Mouse (Mus musculus) intestine, postnatal 0 days (tissue): ENCODE measurements around the gene Med26. TPM values are rescaled to one million over a fixed set of nuclear protein-coding genes. Genes with fewer than 3 reads are reported as not detected.

Experiments used
- ATAC-seq: fragments of 200-750 bp; cut with Nextera tagmentation; 2 replicates; pipeline ENCODE4 v1.8.0; 2017; ENCODE audit warnings: mild to moderate bottlenecking, moderate TSS enrichment, moderate library complexity
- H3K27ac ChIP-seq: fragments of 300-500 bp; sonication (generic); 2 replicates; pipeline ENCODE4 v1.5.1; 2014; ENCODE audit warnings: mild to moderate bottlenecking, low read depth, low read length, moderate library complexity
- H3K27me3 ChIP-seq: fragments of 300-500 bp; sonication (generic); replicated peaks from 2 replicates; pipeline ENCODE4 v1.6.1; 2014; ENCODE audit warnings: low read length, mixed read lengths; ENCODE audit not compliant: control insufficient read depth, insufficient read depth
- H3K36me3 ChIP-seq: fragments of 300-500 bp; sonication (generic); 2 replicates; pipeline ENCODE4 v1.6.1; 2014; ENCODE audit warnings: mild to moderate bottlenecking, moderate library complexity; ENCODE audit not compliant: control insufficient read depth, insufficient read depth
- H3K4me1 ChIP-seq: fragments of 300-500 bp; sonication (generic); replicated peaks from 2 replicates; pipeline ENCODE4 v1.6.1; 2014; ENCODE audit warnings: antibody characterized with exemption, low read length, mixed read lengths; ENCODE audit not compliant: control insufficient read depth, insufficient read depth
- H3K4me2 ChIP-seq: fragments of 300-500 bp; sonication (generic); replicated peaks from 2 replicates; pipeline ENCODE4 v1.6.1; 2014; ENCODE audit warnings: low read depth, mild to moderate bottlenecking, moderate library complexity
- H3K4me3 ChIP-seq: fragments of 300-500 bp; sonication (generic); 2 replicates; pipeline ENCODE4 v1.5.1; 2014; ENCODE audit warnings: low read depth, low read length
- H3K9ac ChIP-seq: fragments of 300-500 bp; sonication (generic); 2 replicates; pipeline ENCODE4 v1.6.1; 2014; ENCODE audit warnings: mild to moderate bottlenecking, low read depth, low read length
- H3K9me3 ChIP-seq: fragments of 300-500 bp; sonication (generic); 2 replicates; pipeline ENCODE4 v1.6.1; 2016; ENCODE audit warnings: mixed run types; ENCODE audit not compliant: control insufficient read depth
- CTCF ChIP-seq: sonication (generic); IDR thresholded peaks from 2 replicates; pipeline ENCODE4 v1.5.1; 2016; ENCODE audit warnings: low read depth, mild to moderate bottlenecking, control low read depth, antibody characterized with exemption, moderate library complexity
- WGBS: fragments of 180-500 bp; shearing (Covaris S2); extraction: QIAGEN DNeasy Blood & Tissue Kit; methylation state at CpG from one replicate; pipeline ENCODE4 v1.1.7; 2014; 5-methylcytosine and 5-hydroxymethylcytosine counted together
- polyA plus RNA-seq: library from polyadenylated mRNA; unstranded; fragments of >200 nt; fragmentation: Nextera tagmentation; extraction: Ambion mirVana; gene quantifications from 2 replicates; pipeline ENCODE4 v1.2.1, GENCODE M21; 2015

Med26 gene
- polyA plus RNA-seq, 1 experiment from 2014 or later = 6.4 TPM

- Histone ChIP-seq H3K9me3 (no peaks in the 10 kb centered on the region), H3K27ac (peak overlapping the region; percentile 90; the same call in 1 of the 2 replicates), H3K27me3 (no peaks in the 10 kb centered on the region), H3K9ac (peak overlapping the region; percentile 52; the same call in 1 of the 2 replicates), H3K4me1 (0 out of 2 replicates have a peak, but pooled peaks cover 4% of the 10 kb centered on the region), H3K36me3 (peaks cover 20% of the 10 kb centered on the region), H3K4me2 (peak overlapping the region; percentile 95), H3K4me3 (peak overlapping the region; percentile 71)
- ATAC-seq = no peak
- TF ChIP-seq CTCF = no peak
- 13% methylated on average over 10 of the region's 10 CpGs for WGBS
Observed at GRCm38 (mm10) chr8:72572507-72572906, 24.4 kb upstream of the Med26 start.

GRCm38 (mm10) chr8:72571611-72572473, 23.8 kb upstream of the Med26 start, which contains the start of gene Tmem38a:
TSS of gene Tmem38a (plus strand) at chr8:72572055.
- Histone ChIP-seq H3K27ac (peak within 1 kb of the TSS; percentile 90), H3K27me3 (no peaks in the 10 kb centered on the region), H3K9me3 (no peaks in the 10 kb centered on the region), H3K4me1 (0 out of 2 replicates have a peak, but pooled peaks cover 4% of the 10 kb centered on the region), H3K4me3 (peak within 1 kb of the TSS; percentile 71), H3K9ac (peak within 1 kb of the TSS; percentile 52), H3K36me3 (peaks cover 26% of the 10 kb centered on the region), H3K4me2 (peak within 1 kb of the TSS; percentile 95)
- WGBS = 0% methylated on average over 45 of the region's 45 CpGs
- TF ChIP-seq CTCF = no peak
- no peak for ATAC-seq

GRCm38 (mm10) chr8:72570633-72571610, 22.9 kb upstream of the Med26 start, which contains the start of gene Smim7:
TSS of gene Smim7 (minus strand) at chr8:72571088.
- no peaks in the 10 kb centered on the region for H3K9me3 ChIP-seq
- peak; percentile 98 for ATAC-seq
- under 1% methylated on average over 52 of the region's 52 CpGs for WGBS
- H3K4me2 ChIP-seq = peak within 1 kb of the TSS; percentile 95
- H3K27me3 ChIP-seq = no peaks in the 10 kb centered on the region
- peak within 1 kb of the TSS; percentile 52 for H3K9ac ChIP-seq
- H3K27ac ChIP-seq = peak within 1 kb of the TSS; percentile 90
- 0 out of 2 replicates have a peak, but pooled peaks cover 4% of the 10 kb centered on the region for H3K4me1 ChIP-seq
- H3K36me3 ChIP-seq = peaks cover 32% of the 10 kb centered on the region
- H3K4me3 ChIP-seq = peak within 1 kb of the TSS; percentile 71
- no peak for TF ChIP-seq CTCF

DNA sequence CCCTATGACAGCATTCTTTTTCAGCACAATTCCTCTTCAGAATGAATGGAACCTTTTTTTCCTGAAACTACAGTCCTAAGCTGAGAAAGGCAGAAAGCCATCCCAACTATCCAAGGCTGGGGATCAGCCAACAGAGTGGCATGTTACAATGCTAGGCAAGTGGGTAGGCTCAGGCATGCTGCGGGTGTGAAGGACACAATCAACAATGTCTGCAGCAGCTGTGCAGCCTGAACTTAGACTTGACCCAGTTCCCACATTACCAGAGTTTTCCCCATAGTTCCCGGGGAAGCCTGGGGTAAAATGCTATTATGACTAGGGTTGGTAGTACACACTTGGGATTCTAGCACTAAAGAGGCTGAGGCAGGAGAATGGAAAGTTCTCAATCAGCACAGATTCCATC, 17.9 kb upstream of the Med26 start:
- Histone ChIP-seq H3K4me2 (no peak overlapping the region), H3K4me3 (no peak overlapping the region), H3K27me3 (no peaks in the 10 kb centered on the region), H3K4me1 (0 out of 2 replicates have a peak, but pooled peaks cover 4% of the 10 kb centered on the region), H3K9me3 (no peaks in the 10 kb centered on the region), H3K36me3 (peaks cover 46% of the 10 kb centered on the region), H3K9ac (no peak overlapping the region), H3K27ac (no peak overlapping the region)
- WGBS = 91% methylated on average over 2 of the region's 2 CpGs
- TF ChIP-seq CTCF = no peak
- no peak for ATAC-seq

DNA sequence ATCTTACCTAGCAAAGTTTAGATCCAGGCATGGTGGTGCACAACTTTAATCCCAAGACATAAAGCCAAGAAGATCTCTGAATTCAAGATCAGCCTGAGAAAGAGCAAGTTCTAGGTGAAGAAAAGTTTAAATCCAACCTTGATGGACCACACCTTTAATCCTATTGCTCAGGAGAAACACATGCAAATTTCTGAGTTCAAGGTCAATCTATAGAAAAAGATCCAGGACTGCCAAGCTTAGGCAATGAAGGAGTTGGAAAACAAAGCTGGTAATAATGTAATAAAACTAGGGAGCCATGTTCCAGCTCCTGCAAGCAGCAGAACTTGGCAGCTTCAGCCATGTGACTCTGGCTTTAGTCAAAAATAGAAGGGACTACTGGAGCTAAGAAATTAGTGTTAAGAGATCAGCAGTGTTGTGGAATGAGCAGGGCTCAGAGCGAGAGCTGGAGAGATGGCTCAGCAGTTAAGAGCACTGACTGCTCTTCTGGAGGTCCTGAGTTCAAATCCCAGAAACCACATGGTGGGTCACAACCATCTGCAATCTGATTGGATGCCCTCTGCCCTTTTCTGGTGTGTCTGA, 13.1 kb upstream of the Med26 start:
- ATAC-seq = no peak
- H3K4me1 ChIP-seq = no peaks in the 10 kb centered on the region
- no peak overlapping the region for H3K9ac ChIP-seq
- no peaks in the 10 kb centered on the region for H3K9me3 ChIP-seq
- H3K27ac ChIP-seq = no peak overlapping the region
- no peaks in the 10 kb centered on the region for H3K27me3 ChIP-seq
- H3K4me3 ChIP-seq = no peak overlapping the region
- H3K4me2 ChIP-seq = no peak overlapping the region
- WGBS = 84% methylated on average over 1 of the region's 1 CpGs
- TF ChIP-seq CTCF = no peak
- H3K36me3 ChIP-seq = peaks cover 28% of the 10 kb centered on the region; the same call in 1 of the 2 replicates
